Mouse (Mus musculus): ENCODE measurements around the gene Slco1a6. TPM values are rescaled to one million over a fixed set of nuclear protein-coding genes. Genes with fewer than 3 reads are reported as not detected.
"Not testable (repeated sequence)": the region's sequence is repeated elsewhere in the genome, so short reads cannot be mapped to it uniquely, and the experiment has no call there.

Gene Slco1a6
- not detected for total RNA-seq (2021)
- long read RNA-seq, experiment 1 = 0 reads
- long read RNA-seq, experiment 2 = 0 reads

GRCm38 (mm10) chr6:142208421-142208820 is at the start of gene Slco1a6:
Gene Slco1a6, minus strand, starts transcription at chr6:142208521.
- DNase-seq = no peak

- not testable (repeated sequence) for DNase-seq
These were observed 42.5 kb upstream of the Slco1a6 start for GRCm38 (mm10) chr6:142250738-142251307.

- DNase-seq = no peak
These were observed 36.7 kb upstream of the Slco1a6 start for GRCm38 (mm10) chr6:142245065-142245464.

GRCm38 (mm10) chr6:142239468-142239867 is 31.1 kb upstream of the Slco1a6 start:
- no peak for DNase-seq

- DNase-seq = no peak
These were observed 11.8 kb upstream of the Slco1a6 start for GRCm38 (mm10) chr6:142220138-142220537.

GRCm38 (mm10) chr6:142211821-142212220 is 3.5 kb upstream of the Slco1a6 start:
- no peak for DNase-seq

- DNase-seq = no peak
These were observed 1.4 kb upstream of the Slco1a6 start for GRCm38 (mm10) chr6:142209749-142210148.

- DNase-seq = no peak
These were observed 7.8 kb downstream of the Slco1a6 start for GRCm38 (mm10) chr6:142200524-142200923.

GRCm38 (mm10) chr6:142194245-142194644 is 14.1 kb downstream of the Slco1a6 start:
- DNase-seq = no peak

- no peak for DNase-seq
These were observed 16.4 kb downstream of the Slco1a6 start for GRCm38 (mm10) chr6:142191962-142192361.

- DNase-seq = no peak
These were observed 20.9 kb downstream of the Slco1a6 start for GRCm38 (mm10) chr6:142187426-142187825.

GRCm38 (mm10) chr6:142185868-142186415 is 22.4 kb downstream of the Slco1a6 start:
- DNase-seq = no peak

- no peak for DNase-seq
These were observed 44.9 kb downstream of the Slco1a6 start for GRCm38 (mm10) chr6:142163406-142163805.

GRCm38 (mm10) chr6:142161171-142161570 is 47.1 kb downstream of the Slco1a6 start:
- DNase-seq = no peak

GRCm38 (mm10) chr6:142154081-142154480 is 54.2 kb downstream of the Slco1a6 start:
- DNase-seq = peak in 1 of 2 experiments; percentile 19

GRCm38 (mm10) chr6:142148371-142148770 is 60.0 kb downstream of the Slco1a6 start:
- no peak for DNase-seq

- DNase-seq = no peak
These were observed 96.5 kb downstream of the Slco1a6 start for GRCm38 (mm10) chr6:142111667-142112305.

GRCm38 (mm10) chr6:142091126-142091525 is 117.2 kb downstream of the Slco1a6 start:
- DNase-seq = no peak

- DNase-seq = not testable (repeated sequence)
These were observed 150.0 kb downstream of the Slco1a6 start for GRCm38 (mm10) chr6:142058281-142058680.

GRCm38 (mm10) chr6:142047689-142048088 is 160.6 kb downstream of the Slco1a6 start:
- DNase-seq = no peak

GRCm38 (mm10) chr6:142045746-142046145 is 162.6 kb downstream of the Slco1a6 start:
- no peak for DNase-seq

GRCm38 (mm10) chr6:142041896-142042295 is 166.4 kb downstream of the Slco1a6 start:
- no peak for DNase-seq

- DNase-seq = peak; percentile 3 to 20
These were observed 167.8 kb downstream of the Slco1a6 start for GRCm38 (mm10) chr6:142040306-142041175.
